In genomic region chr2:179916877-179917673, GRCm38 (mm10) we compare ENCODE assay signal across 8 mouse cellular contexts. TPM values are rescaled to one million over a fixed set of nuclear protein-coding genes. Genes with fewer than 3 reads are reported as not detected.
DNase-seq lines count a peak whose midpoint lies in the region; ATAC-seq and TF ChIP-seq lines count a peak whose summit lies in the region.

No protein-coding gene starts in this region.

- H3K79me2 ChIP-seq in myocyte (ENCODE audit: control insufficient read depth, insufficient read depth), result no peaks in the 10 kb centered on the region

- peak; percentile 79 for ATAC-seq in limb, embryonic 14.5 days (ENCODE audit: low FRiP score, low read depth)

- 0 out of 2 replicates have a peak, but pooled peaks cover 6% of the 10 kb centered on the region for H3K4me1 ChIP-seq in embryonic facial prominence, embryonic 10.5 days
- H3K4me1 ChIP-seq in limb, embryonic 14.5 days (ENCODE audit: control insufficient read depth, insufficient read depth, low read length), result no peaks in the 10 kb centered on the region

- no peaks in the 10 kb centered on the region for H3K9me3 ChIP-seq in embryonic facial prominence, embryonic 10.5 days
- no peaks in the 10 kb centered on the region for H3K9me3 ChIP-seq in limb, embryonic 14.5 days (ENCODE audit: control insufficient read depth, low read length)

- H3K36me3 ChIP-seq in embryonic facial prominence, embryonic 10.5 days (replicated peaks), result peaks cover 99% of the 10 kb centered on the region
- peaks cover 69% of the 10 kb centered on the region for H3K36me3 ChIP-seq in limb, embryonic 14.5 days (ENCODE audit: control insufficient read depth, insufficient read depth, low read length)
- H3K36me3 ChIP-seq in myocyte (ENCODE audit: control insufficient read depth, insufficient read depth), result peaks cover 29% of the 10 kb centered on the region

- H3K27ac ChIP-seq in embryonic facial prominence, embryonic 10.5 days (replicated peaks), result no peak overlapping the region
- no peak overlapping the region for H3K27ac ChIP-seq in limb, embryonic 14.5 days (replicated peaks; ENCODE audit: low read depth, low read length)

- H3K27me3 ChIP-seq in embryonic facial prominence, embryonic 10.5 days (replicated peaks; ENCODE audit: low read depth, poor library complexity, severe bottlenecking), result no peaks in the 10 kb centered on the region
- H3K27me3 ChIP-seq in limb, embryonic 14.5 days (ENCODE audit: control insufficient read depth, insufficient read depth, low read length), result no peaks in the 10 kb centered on the region
- no peaks in the 10 kb centered on the region for H3K27me3 ChIP-seq in myocyte (ENCODE audit: control insufficient read depth, insufficient read depth, insufficient read length)

- no peak overlapping the region for H3ac ChIP-seq in myocyte (ENCODE audit: control insufficient read depth, insufficient read length)

- WGBS in embryonic facial prominence, embryonic 10.5 days, result 32% methylated on average over 5 of the region's 5 CpGs
- WGBS in limb, embryonic 14.5 days, result 38% methylated on average over 5 of the region's 5 CpGs

- H3K4me2 ChIP-seq in limb, embryonic 14.5 days (replicated peaks; ENCODE audit: low read depth, low read length, severe bottlenecking), result no peak overlapping the region
- H3K4me2 ChIP-seq in myocyte (ENCODE audit: low read depth), result no peak overlapping the region

- no peak for TF ChIP-seq POLR2A in limb, embryonic 14.5 days (IDR thresholded peaks at IDR 0.05; ENCODE audit: borderline replicate concordance, extremely low read depth, insufficient read depth, insufficient read length)
- no peak for TF ChIP-seq POLR2A in myocyte (IDR thresholded peaks at IDR 0.05; ENCODE audit: insufficient read length, low read depth)

- H3K9ac ChIP-seq in limb, embryonic 14.5 days (ENCODE audit: low read depth, low read length, severe bottlenecking), result no peak overlapping the region

- peak; percentile 80 for DNase-seq in 3T3-L1 (ENCODE audit: low read depth, low spot score)
- peak; percentile 84 for DNase-seq in adrenal gland, postnatal 10 days
- peak; percentile 66 for DNase-seq in embryonic facial prominence, embryonic 10.5 days (ENCODE audit: low spot score)
- DNase-seq in heart, adult 9 months (ENCODE audit: low spot score in 2 of 2), result peak; percentile 16 to 54
- peak; percentile 80 for DNase-seq in kidney, adult 9 months
- DNase-seq in limb, embryonic 14.5 days (ENCODE audit: low spot score), result peak; percentile 63
- DNase-seq in spleen, postnatal 36 days (ENCODE audit: low spot score in 2 of 2), result peak; percentile 56 to 63

- no peak overlapping the region for H3K4me3 ChIP-seq in embryonic facial prominence, embryonic 10.5 days
- H3K4me3 ChIP-seq in limb, embryonic 14.5 days (replicated peaks; ENCODE audit: low read length), result no peak overlapping the region
- no peak overlapping the region for H3K4me3 ChIP-seq in myocyte

TF ChIP-seq in myocyte, 11 proteins besides CTCF, POLR2A, EP300 and RAD21:
- TF ChIP-seq E2F4 (IDR thresholded peaks at IDR 0.05; ENCODE audit: insufficient read depth) (no peak), SRF (IDR thresholded peaks at IDR 0.05; ENCODE audit: control insufficient read depth, insufficient read length, low read depth) (peak; percentile 25)

RNA-seq across cellular contexts. Expression of gene Taf4, which starts 59.4 kb away (rescaled TPM):
- 10 to 100 TPM; 15.8 to 19.1 TPM for total RNA-seq in adrenal gland, postnatal 10 days (2021)
- 3.2 and 3.7 TPM in 2 replicates for polyA plus RNA-seq in embryonic facial prominence, embryonic 10.5 days (2016; fragmentation: Nextera tagmentation; extraction: Ambion mirVana)
- 15.2 and 17.6 TPM in 2 replicates for polyA plus RNA-seq in limb, embryonic 14.5 days (2012; rRNA removed)
- polyA plus RNA-seq in limb, embryonic 14.5 days (2014; fragmentation: Nextera tagmentation; extraction: Ambion mirVana), result 3.9 and 4.4 TPM in 2 replicates
- polyA plus RNA-seq in myocyte (2012; fragmentation: generic; extraction: Trizol), result 6.3 TPM
